In genomic region chr11:68436376-68436775, GRCm38 (mm10) we compare ENCODE assay signal across 12 mouse cellular contexts.
"Had no signal": no experiment of that assay in that cellular context is flagged by ENCODE, and none has a peak within 500 bp of the region (broad histone marks: within the 10 kb centered on the region; RNA-seq: fewer than 3 reads in every experiment).

No protein-coding gene starts in this region.

- DNase-seq: kidney, adult 18-20 months; kidney, adult 9 months; kidney, postnatal 14 days; kidney, postnatal 4 days; layer of hippocampus, adult 9-11 months; liver; lung, adult 18-20 months; lung, postnatal 10 days; lung, postnatal 4 days; midbrain, embryonic 14.5 days; thymus, postnatal 25 days had no signal

- ATAC-seq: liver, embryonic 12.5 days had no signal
